Mouse (Mus musculus) cerebellum, postnatal 4 days (tissue): ENCODE results near the gene Negr1.
A peak's percentile ranks its signal among the peaks of the same experiment; 100 is the strongest.

Experiments
- DNase-seq, 2 experiments: peaks; one replicate each; pipeline ENCODE4 v3.0.0; 2022; ENCODE audit warnings: low spot score in 2 of 2, mixed read lengths in 1 of 2

The Negr1 gene

GRCm38 (mm10) chr3:157215937-157216719 lies 654.5 kb downstream of the Negr1 start:
- no peak for DNase-seq

GRCm38 (mm10) chr3:157217794-157218193 lies 656.2 kb downstream of the Negr1 start:
- DNase-seq = no peak

GRCm38 (mm10) chr3:157224920-157225319 lies 663.3 kb downstream of the Negr1 start:
- no peak for DNase-seq

GRCm38 (mm10) chr3:157232723-157233122 lies 671.1 kb downstream of the Negr1 start:
- peak in 1 of 2 experiments; percentile 14 for DNase-seq

- no peak for DNase-seq
These were observed 678.6 kb downstream of the Negr1 start for GRCm38 (mm10) chr3:157240240-157240639.

GRCm38 (mm10) chr3:157255446-157255845 lies 693.9 kb downstream of the Negr1 start:
- no peak for DNase-seq

- DNase-seq = no peak
These were observed 694.3 kb downstream of the Negr1 start for GRCm38 (mm10) chr3:157255863-157256262.

GRCm38 (mm10) chr3:157268742-157269141 lies 707.1 kb downstream of the Negr1 start:
- no peak for DNase-seq

- DNase-seq = no peak
These were observed 710.8 kb downstream of the Negr1 start for GRCm38 (mm10) chr3:157272379-157272778.

GRCm38 (mm10) chr3:157274143-157274542 lies 712.5 kb downstream of the Negr1 start:
- no peak for DNase-seq

- no peak for DNase-seq
These were observed 718.1 kb downstream of the Negr1 start for GRCm38 (mm10) chr3:157279717-157280116.

GRCm38 (mm10) chr3:157281259-157281658 lies 719.7 kb downstream of the Negr1 start:
- no peak for DNase-seq

GRCm38 (mm10) chr3:157291286-157291685 lies 729.7 kb downstream of the Negr1 start:
- no peak for DNase-seq

GRCm38 (mm10) chr3:157297216-157297615 lies 735.6 kb downstream of the Negr1 start:
- DNase-seq = no peak

GRCm38 (mm10) chr3:157303430-157304116 lies 742.0 kb downstream of the Negr1 start:
- no peak for DNase-seq

- DNase-seq = no peak
These were observed 759.5 kb downstream of the Negr1 start for GRCm38 (mm10) chr3:157321081-157321573.

- DNase-seq = no peak
These were observed 760.2 kb downstream of the Negr1 start for GRCm38 (mm10) chr3:157321834-157322233.

GRCm38 (mm10) chr3:157334169-157334568 lies 772.6 kb downstream of the Negr1 start:
- no peak for DNase-seq

- DNase-seq = no peak
These were observed 787.9 kb downstream of the Negr1 start for GRCm38 (mm10) chr3:157349480-157349879.

- DNase-seq = no peak
These were observed 797.3 kb downstream of the Negr1 start for GRCm38 (mm10) chr3:157358905-157359304.

- DNase-seq = no peak
These were observed 798.2 kb downstream of the Negr1 start for GRCm38 (mm10) chr3:157359840-157360239.
